Mouse (Mus musculus): Measurements from ENCODE around the gene Fbn1. TPM values are rescaled to one million over a fixed set of nuclear protein-coding genes. Genes with fewer than 3 reads are reported as not detected.

Fbn1 gene
- polyA plus RNA-seq, 1 experiment from 2014 or later, result 2.1 TPM

GRCm38 (mm10) chr2:125314169-125314925 lies 193.4 kb downstream of the Fbn1 start:
- no peak for ATAC-seq
- 89% methylated on average over 16 of the region's 16 CpGs for WGBS

GRCm38 (mm10) chr2:125309710-125310109 lies 198.1 kb downstream of the Fbn1 start:
- ATAC-seq, result no peak
- no peaks in the 10 kb centered on the region for H3K27me3 ChIP-seq (replicated peaks; ENCODE audit: control insufficient read depth, insufficient read depth, low read length)

More at GRCm38 (mm10) chr2:125314169-125314925, 193.4 kb downstream of the Fbn1 start:
- Histone ChIP-seq H3K4me2 (ENCODE audit: low read length) (no peak overlapping the region), H3K36me3 (ENCODE audit: control insufficient read depth, insufficient read depth) (peaks cover 7% of the 10 kb centered on the region), H3K9me3 (ENCODE audit: control insufficient read depth, low read length) (no peaks in the 10 kb centered on the region), H3K4me3 (replicated peaks; ENCODE audit: low read length) (no peak overlapping the region), H3K27ac (ENCODE audit: low read length) (no peak overlapping the region), H3K4me1 (replicated peaks; ENCODE audit: control insufficient read depth, insufficient read depth, low read length) (no peaks in the 10 kb centered on the region), H3K27me3 (replicated peaks; ENCODE audit: control insufficient read depth, insufficient read depth, low read length) (no peaks in the 10 kb centered on the region), H3K9ac (replicated peaks; ENCODE audit: low read depth, low read length) (no peak overlapping the region)

GRCm38 (mm10) chr2:125305671-125306070 lies 202.1 kb downstream of the Fbn1 start:
- Histone ChIP-seq H3K4me1 (replicated peaks; ENCODE audit: control insufficient read depth, insufficient read depth, low read length) (no peaks in the 10 kb centered on the region), H3K9me3 (ENCODE audit: control insufficient read depth, low read length) (no peaks in the 10 kb centered on the region), H3K4me3 (replicated peaks; ENCODE audit: low read length) (no peak overlapping the region), H3K36me3 (ENCODE audit: control insufficient read depth, insufficient read depth) (peaks cover 4% of the 10 kb centered on the region; the same call in 1 of the 2 replicates), H3K9ac (replicated peaks; ENCODE audit: low read depth, low read length) (no peak overlapping the region), H3K4me2 (ENCODE audit: low read length) (no peak overlapping the region), H3K27me3 (replicated peaks; ENCODE audit: control insufficient read depth, insufficient read depth, low read length) (no peaks in the 10 kb centered on the region), H3K27ac (ENCODE audit: low read length) (no peak overlapping the region)
- ATAC-seq, result no peak
- WGBS, result 89% methylated on average over 3 of the region's 3 CpGs

More at GRCm38 (mm10) chr2:125309710-125310109, 198.1 kb downstream of the Fbn1 start:
- Histone ChIP-seq H3K9ac (replicated peaks; ENCODE audit: low read depth, low read length) (no peak overlapping the region), H3K9me3 (ENCODE audit: control insufficient read depth, low read length) (no peaks in the 10 kb centered on the region), H3K36me3 (ENCODE audit: control insufficient read depth, insufficient read depth) (peaks cover 6% of the 10 kb centered on the region), H3K4me2 (ENCODE audit: low read length) (no peak overlapping the region), H3K4me3 (replicated peaks; ENCODE audit: low read length) (no peak overlapping the region), H3K4me1 (replicated peaks; ENCODE audit: control insufficient read depth, insufficient read depth, low read length) (no peaks in the 10 kb centered on the region), H3K27ac (ENCODE audit: low read length) (no peak overlapping the region)
- WGBS, result 91% methylated on average over 10 of the region's 10 CpGs

DNA sequence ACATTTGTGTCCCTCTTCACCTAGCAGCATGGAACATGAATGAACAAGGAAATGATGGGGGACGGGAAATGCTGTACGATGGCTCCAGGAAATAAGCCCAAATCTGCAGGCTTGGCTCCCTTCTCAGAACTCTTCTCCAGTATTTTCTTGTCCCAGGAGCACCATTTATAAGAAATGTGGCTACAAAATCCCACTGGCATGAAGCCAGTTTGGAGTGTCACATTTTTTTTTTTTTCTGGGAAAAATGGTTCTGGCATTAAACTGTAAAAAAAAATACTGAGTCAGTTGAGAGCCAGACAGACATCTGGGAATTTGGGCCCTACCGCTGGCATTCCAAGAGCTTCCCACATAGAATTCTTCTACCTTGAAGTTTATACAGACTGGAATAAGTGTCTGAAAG lies 203.0 kb downstream of the Fbn1 start:
- Histone ChIP-seq H3K9me3 (ENCODE audit: control insufficient read depth, low read length) (no peaks in the 10 kb centered on the region), H3K4me2 (ENCODE audit: low read length) (no peak overlapping the region), H3K9ac (replicated peaks; ENCODE audit: low read depth, low read length) (no peak overlapping the region), H3K4me3 (replicated peaks; ENCODE audit: low read length) (no peak overlapping the region), H3K27me3 (replicated peaks; ENCODE audit: control insufficient read depth, insufficient read depth, low read length) (no peaks in the 10 kb centered on the region), H3K27ac (ENCODE audit: low read length) (no peak overlapping the region), H3K4me1 (replicated peaks; ENCODE audit: control insufficient read depth, insufficient read depth, low read length) (no peaks in the 10 kb centered on the region), H3K36me3 (ENCODE audit: control insufficient read depth, insufficient read depth) (peaks cover 4% of the 10 kb centered on the region; the same call in 1 of the 2 replicates)
- no peak for ATAC-seq
- WGBS, result 80% methylated on average over 3 of the region's 3 CpGs

GRCm38 (mm10) chr2:125303764-125304384 lies 203.9 kb downstream of the Fbn1 start:
- Histone ChIP-seq H3K4me3 (replicated peaks; ENCODE audit: low read length) (no peak overlapping the region), H3K4me2 (ENCODE audit: low read length) (no peak overlapping the region), H3K4me1 (replicated peaks; ENCODE audit: control insufficient read depth, insufficient read depth, low read length) (no peaks in the 10 kb centered on the region), H3K27me3 (replicated peaks; ENCODE audit: control insufficient read depth, insufficient read depth, low read length) (no peaks in the 10 kb centered on the region), H3K27ac (ENCODE audit: low read length) (no peak overlapping the region), H3K36me3 (ENCODE audit: control insufficient read depth, insufficient read depth) (no peaks in the 10 kb centered on the region; the same call in 1 of the 2 replicates), H3K9ac (replicated peaks; ENCODE audit: low read depth, low read length) (no peak overlapping the region), H3K9me3 (ENCODE audit: control insufficient read depth, low read length) (no peaks in the 10 kb centered on the region)
- ATAC-seq, result no peak
- 82% methylated on average over 5 of the region's 5 CpGs for WGBS

DNA sequence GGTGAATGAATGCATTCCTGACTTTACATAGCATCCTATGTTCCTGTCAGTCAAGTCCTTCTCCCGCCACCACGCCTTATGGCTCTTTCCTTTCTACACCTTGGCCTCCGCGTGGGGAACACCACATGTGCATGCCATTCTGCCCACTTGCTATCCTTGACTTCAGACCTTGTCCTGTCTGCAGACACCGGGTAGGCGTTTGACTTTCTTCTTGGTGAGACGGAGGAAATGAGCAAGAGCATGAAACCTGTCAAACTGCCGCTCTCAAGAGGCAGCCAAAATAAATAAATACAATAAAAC lies 205.2 kb downstream of the Fbn1 start:
- no peaks in the 10 kb centered on the region for H3K27me3 ChIP-seq (replicated peaks; ENCODE audit: control insufficient read depth, insufficient read depth, low read length)

DNA sequence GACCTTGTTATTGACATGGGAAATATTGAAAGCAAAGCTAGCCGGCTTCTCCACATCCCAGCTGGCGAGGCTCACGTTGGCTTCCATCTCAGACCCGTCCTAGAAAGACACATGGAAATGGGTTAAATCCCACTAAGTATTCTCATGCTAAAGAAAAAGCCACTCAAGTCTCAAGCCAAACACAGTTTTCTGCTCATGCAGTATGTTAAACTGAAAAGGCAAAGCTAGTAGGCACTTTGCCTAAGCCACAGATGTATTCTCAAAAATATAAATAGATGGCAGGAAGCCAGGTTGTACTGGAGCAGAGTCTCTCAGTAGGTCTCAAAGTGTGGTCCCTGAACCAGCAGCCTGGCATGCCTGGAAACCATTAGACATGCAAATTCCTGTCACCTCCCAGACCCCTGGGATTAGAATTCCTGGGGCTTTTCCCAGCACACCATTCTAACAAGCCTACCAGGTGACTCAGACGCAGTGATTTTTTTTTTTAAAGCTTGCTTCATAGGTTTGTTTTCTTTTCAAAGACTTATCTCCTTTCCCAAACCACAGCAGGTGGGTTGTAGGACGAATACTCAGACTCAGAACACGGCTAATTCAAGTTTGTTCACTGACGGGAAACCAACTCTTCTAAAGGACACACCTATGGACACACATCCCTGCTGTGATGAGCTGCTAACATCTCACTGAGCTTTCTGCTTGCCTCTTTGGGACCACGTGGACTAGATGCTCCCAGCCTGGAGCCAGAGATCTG lies 205.7 kb downstream of the Fbn1 start:
- H3K27me3 ChIP-seq (replicated peaks; ENCODE audit: control insufficient read depth, insufficient read depth, low read length), result no peaks in the 10 kb centered on the region
- no peaks in the 10 kb centered on the region for H3K4me1 ChIP-seq (replicated peaks; ENCODE audit: control insufficient read depth, insufficient read depth, low read length)
- H3K36me3 ChIP-seq (ENCODE audit: control insufficient read depth, insufficient read depth), result no peaks in the 10 kb centered on the region
- H3K4me2 ChIP-seq (ENCODE audit: low read length), result no peak overlapping the region
- no peak overlapping the region for H3K27ac ChIP-seq (ENCODE audit: low read length)
- ATAC-seq, result no peak
- H3K4me3 ChIP-seq (replicated peaks; ENCODE audit: low read length), result no peak overlapping the region
- 48% methylated on average over 9 of the region's 9 CpGs for WGBS
- H3K9me3 ChIP-seq (ENCODE audit: control insufficient read depth, low read length), result no peaks in the 10 kb centered on the region
- H3K9ac ChIP-seq (replicated peaks; ENCODE audit: low read depth, low read length), result no peak overlapping the region

More for the DNA sequence above, 205.2 kb downstream of the Fbn1 start:
- no peak overlapping the region for H3K9ac ChIP-seq (replicated peaks; ENCODE audit: low read depth, low read length)
- no peaks in the 10 kb centered on the region for H3K36me3 ChIP-seq (ENCODE audit: control insufficient read depth, insufficient read depth)
- no peaks in the 10 kb centered on the region for H3K4me1 ChIP-seq (replicated peaks; ENCODE audit: control insufficient read depth, insufficient read depth, low read length)
- 87% methylated on average over 8 of the region's 8 CpGs for WGBS
- no peak overlapping the region for H3K4me3 ChIP-seq (replicated peaks; ENCODE audit: low read length)
- no peak overlapping the region for H3K4me2 ChIP-seq (ENCODE audit: low read length)
- H3K9me3 ChIP-seq (ENCODE audit: control insufficient read depth, low read length), result no peaks in the 10 kb centered on the region
- H3K27ac ChIP-seq (ENCODE audit: low read length), result no peak overlapping the region
- ATAC-seq, result no peak

DNA sequence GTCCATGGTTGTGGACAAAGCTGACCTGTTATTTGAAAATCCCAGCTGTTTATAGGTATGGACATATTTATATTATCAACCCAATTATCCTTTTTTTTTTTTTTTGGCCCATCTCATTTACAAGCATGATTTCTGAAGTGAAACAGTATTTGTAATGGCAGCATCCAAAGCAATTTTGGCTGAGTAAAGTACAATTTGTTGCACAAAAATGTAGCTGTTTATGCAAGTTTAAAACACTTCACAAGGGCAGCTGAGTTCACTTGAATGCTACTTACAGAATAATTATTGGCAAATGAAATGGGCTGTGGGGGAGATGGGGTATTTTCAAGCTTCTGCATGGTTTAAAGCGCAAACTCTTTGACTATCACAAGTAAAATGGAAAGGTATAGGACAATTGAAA lies 209.0 kb downstream of the Fbn1 start:
- no peaks in the 10 kb centered on the region for H3K9me3 ChIP-seq (ENCODE audit: control insufficient read depth, low read length)
- H3K27ac ChIP-seq (ENCODE audit: low read length), result no peak overlapping the region
- H3K4me3 ChIP-seq (replicated peaks; ENCODE audit: low read length), result no peak overlapping the region
- H3K27me3 ChIP-seq (replicated peaks; ENCODE audit: control insufficient read depth, insufficient read depth, low read length), result no peaks in the 10 kb centered on the region
- no peaks in the 10 kb centered on the region for H3K36me3 ChIP-seq (ENCODE audit: control insufficient read depth, insufficient read depth)
- WGBS, result 95% methylated on average over 1 of the region's 1 CpGs
- no peak overlapping the region for H3K4me2 ChIP-seq (ENCODE audit: low read length)
- H3K4me1 ChIP-seq (replicated peaks; ENCODE audit: control insufficient read depth, insufficient read depth, low read length), result no peaks in the 10 kb centered on the region
- no peak overlapping the region for H3K9ac ChIP-seq (replicated peaks; ENCODE audit: low read depth, low read length)
- no peak for ATAC-seq

GRCm38 (mm10) chr2:125295526-125295925 lies 212.3 kb downstream of the Fbn1 start:
- Histone ChIP-seq H3K9me3 (ENCODE audit: control insufficient read depth, low read length) (no peaks in the 10 kb centered on the region), H3K9ac (replicated peaks; ENCODE audit: low read depth, low read length) (no peak overlapping the region), H3K4me1 (replicated peaks; ENCODE audit: control insufficient read depth, insufficient read depth, low read length) (no peaks in the 10 kb centered on the region), H3K27ac (ENCODE audit: low read length) (no peak overlapping the region), H3K36me3 (ENCODE audit: control insufficient read depth, insufficient read depth) (no peaks in the 10 kb centered on the region), H3K4me3 (replicated peaks; ENCODE audit: low read length) (no peak overlapping the region), H3K27me3 (replicated peaks; ENCODE audit: control insufficient read depth, insufficient read depth, low read length) (no peaks in the 10 kb centered on the region), H3K4me2 (ENCODE audit: low read length) (no peak overlapping the region)
- WGBS, result 83% methylated on average over 3 of the region's 3 CpGs
- ATAC-seq, result no peak

Measured in forebrain, embryonic 16.5 days (tissue).